Mouse (Mus musculus) cortical plate, adult 2 months (tissue): ENCODE measurements around the gene Mum1.

Source experiments
- CTCF ChIP-seq: fragments of 200-500 bp; IDR thresholded peaks from 2 replicates; pipeline ENCODE4 v1.5.1; 2011; ENCODE audit warnings: mild to moderate bottlenecking, control low read depth, low read length; ENCODE audit not compliant: insufficient read depth; ENCODE audit errors: extremely low read depth
- POLR2A ChIP-seq: fragments of 200-500 bp; IDR thresholded peaks from 2 replicates; pipeline ENCODE4 v1.6.1; 2011; ENCODE audit warnings: mild to moderate bottlenecking, low read length, control low read depth; ENCODE audit not compliant: insufficient read depth; ENCODE audit errors: extremely low read depth

GRCm38 (mm10) chr10:80285222-80286070 lies 59.2 kb downstream of the Mum1 start:
- TF ChIP-seq POLR2A (no peak), CTCF (no peak)
